Mouse (Mus musculus): ENCODE measurements around the gene Elp6. TPM values are rescaled to one million over a fixed set of nuclear protein-coding genes. Genes with fewer than 3 reads are reported as not detected.
A peak's percentile ranks its signal among the peaks of the same experiment; 100 is the strongest.

Gene Elp6
- polyA plus RNA-seq, 1 experiment from 2014 or later: 6.3 TPM

GRCm38 (mm10) chr9:110358341-110358740, 53.4 kb downstream of the Elp6 start:
- H3K36me3 ChIP-seq (ENCODE audit: control insufficient read depth, insufficient read depth): peaks cover 35% of the 10 kb centered on the region; the same call in 1 of the 2 replicates
- no peak for ATAC-seq
- no peak overlapping the region for H3K27ac ChIP-seq (ENCODE audit: low read depth, low read length)
- no peaks in the 10 kb centered on the region for H3K9me3 ChIP-seq (ENCODE audit: control insufficient read depth)
- H3K4me1 ChIP-seq (replicated peaks; ENCODE audit: control insufficient read depth, insufficient read depth, low read length): no peaks in the 10 kb centered on the region
- H3K9ac ChIP-seq (ENCODE audit: low read depth, low read length): no peak overlapping the region
- no peak for TF ChIP-seq CTCF (IDR thresholded peaks at IDR 0.05; ENCODE audit: low read depth)
- WGBS: 78% methylated on average over 2 of the region's 2 CpGs
- no peak overlapping the region for H3K4me2 ChIP-seq (replicated peaks; ENCODE audit: low read depth)
- no peaks in the 10 kb centered on the region for H3K27me3 ChIP-seq (replicated peaks; ENCODE audit: control insufficient read depth, insufficient read depth, low read length)
- H3K4me3 ChIP-seq (ENCODE audit: low read depth, low read length): no peak overlapping the region

GRCm38 (mm10) chr9:110361299-110361698, 56.3 kb downstream of the Elp6 start:
- 46% methylated on average over 12 of the region's 12 CpGs for WGBS

GRCm38 (mm10) chr9:110362337-110362736, 57.4 kb downstream of the Elp6 start:
- no peak overlapping the region for H3K4me2 ChIP-seq (replicated peaks; ENCODE audit: low read depth)
- no peaks in the 10 kb centered on the region for H3K9me3 ChIP-seq (ENCODE audit: control insufficient read depth)
- peak; percentile 41; the same call in 1 of the 2 replicates for ATAC-seq
- H3K9ac ChIP-seq (ENCODE audit: low read depth, low read length): no peak overlapping the region
- no peak overlapping the region for H3K4me3 ChIP-seq (ENCODE audit: low read depth, low read length)
- H3K36me3 ChIP-seq (ENCODE audit: control insufficient read depth, insufficient read depth): peaks cover 29% of the 10 kb centered on the region
- 59% methylated on average over 10 of the region's 10 CpGs for whole genome bisulfite sequencing
- TF ChIP-seq CTCF (IDR thresholded peaks at IDR 0.05; ENCODE audit: low read depth): no peak
- no peak overlapping the region for H3K27ac ChIP-seq (ENCODE audit: low read depth, low read length)
- no peaks in the 10 kb centered on the region for H3K4me1 ChIP-seq (replicated peaks; ENCODE audit: control insufficient read depth, insufficient read depth, low read length)
- H3K27me3 ChIP-seq (replicated peaks; ENCODE audit: control insufficient read depth, insufficient read depth, low read length): no peaks in the 10 kb centered on the region

More at GRCm38 (mm10) chr9:110361299-110361698, 56.3 kb downstream of the Elp6 start:
- H3K9ac ChIP-seq (ENCODE audit: low read depth, low read length): no peak overlapping the region
- H3K27me3 ChIP-seq (replicated peaks; ENCODE audit: control insufficient read depth, insufficient read depth, low read length): no peaks in the 10 kb centered on the region
- ATAC-seq: no peak
- H3K4me2 ChIP-seq (replicated peaks; ENCODE audit: low read depth): no peak overlapping the region
- H3K4me3 ChIP-seq (ENCODE audit: low read depth, low read length): no peak overlapping the region
- no peak for TF ChIP-seq CTCF (IDR thresholded peaks at IDR 0.05; ENCODE audit: low read depth)
- no peaks in the 10 kb centered on the region for H3K4me1 ChIP-seq (replicated peaks; ENCODE audit: control insufficient read depth, insufficient read depth, low read length)
- H3K36me3 ChIP-seq (ENCODE audit: control insufficient read depth, insufficient read depth): peaks cover 33% of the 10 kb centered on the region
- H3K9me3 ChIP-seq (ENCODE audit: control insufficient read depth): no peaks in the 10 kb centered on the region
- no peak overlapping the region for H3K27ac ChIP-seq (ENCODE audit: low read depth, low read length)

GRCm38 (mm10) chr9:110366746-110367145, 61.8 kb downstream of the Elp6 start:
- no peaks in the 10 kb centered on the region for H3K27me3 ChIP-seq (replicated peaks; ENCODE audit: control insufficient read depth, insufficient read depth, low read length)
- H3K9ac ChIP-seq (ENCODE audit: low read depth, low read length): no peak overlapping the region
- no peak overlapping the region for H3K4me3 ChIP-seq (ENCODE audit: low read depth, low read length)
- no peaks in the 10 kb centered on the region for H3K9me3 ChIP-seq (ENCODE audit: control insufficient read depth)
- no peak for TF ChIP-seq CTCF (IDR thresholded peaks at IDR 0.05; ENCODE audit: low read depth)
- peaks cover 29% of the 10 kb centered on the region for H3K36me3 ChIP-seq (ENCODE audit: control insufficient read depth, insufficient read depth)
- no peak for ATAC-seq
- H3K4me1 ChIP-seq (replicated peaks; ENCODE audit: control insufficient read depth, insufficient read depth, low read length): no peaks in the 10 kb centered on the region
- H3K4me2 ChIP-seq (replicated peaks; ENCODE audit: low read depth): no peak overlapping the region
- WGBS: 80% methylated on average over 5 of the region's 5 CpGs
- no peak overlapping the region for H3K27ac ChIP-seq (ENCODE audit: low read depth, low read length)

DNA sequence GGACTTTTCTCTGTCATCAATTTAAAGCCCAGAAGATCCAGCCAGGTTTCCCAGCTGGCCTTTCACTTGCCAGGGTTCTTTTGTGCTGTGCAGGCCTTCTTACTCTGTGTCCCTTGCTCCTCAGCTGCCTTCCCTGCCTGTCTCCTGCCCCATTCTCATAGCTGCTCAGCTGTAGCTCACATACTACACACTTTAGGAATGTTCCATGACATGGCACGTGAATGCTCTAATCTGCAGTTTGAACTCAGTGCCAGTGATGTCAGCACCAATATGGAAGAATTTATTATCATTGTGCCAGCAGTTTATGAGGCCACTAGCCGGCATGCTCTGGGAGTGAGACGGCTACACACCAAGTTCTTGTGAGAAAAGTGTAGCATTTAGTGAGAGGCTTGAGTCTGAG, 64.9 kb downstream of the Elp6 start:
- 81% methylated on average over 3 of the region's 3 CpGs for WGBS
- TF ChIP-seq CTCF (IDR thresholded peaks at IDR 0.05; ENCODE audit: low read depth): no peak
- no peak for ATAC-seq

More for the DNA sequence above, 64.9 kb downstream of the Elp6 start:
- H3K36me3 ChIP-seq (ENCODE audit: control insufficient read depth, insufficient read depth): peaks cover 27% of the 10 kb centered on the region
- H3K4me3 ChIP-seq (ENCODE audit: low read depth, low read length): no peak overlapping the region
- H3K9ac ChIP-seq (ENCODE audit: low read depth, low read length): no peak overlapping the region
- no peaks in the 10 kb centered on the region for H3K9me3 ChIP-seq (ENCODE audit: control insufficient read depth)
- H3K27me3 ChIP-seq (replicated peaks; ENCODE audit: control insufficient read depth, insufficient read depth, low read length): no peaks in the 10 kb centered on the region
- no peaks in the 10 kb centered on the region for H3K4me1 ChIP-seq (replicated peaks; ENCODE audit: control insufficient read depth, insufficient read depth, low read length)
- no peak overlapping the region for H3K27ac ChIP-seq (ENCODE audit: low read depth, low read length)
- no peak overlapping the region for H3K4me2 ChIP-seq (replicated peaks; ENCODE audit: low read depth)

Small RNAs within 50 kb of the gene (microRNA-seq; reads per million reads assigned to microRNA genes)
- 33.7 reads per million, percentile 33 among the genes with 10 or more reads in this experiment for gene Mir6236

Other genes with a start within 250 kb of the Elp6 start
- 21.6 and 23.3 TPM in 2 replicates for gene Smarcc1, start 187.5 kb upstream of the Elp6 start, polyA plus RNA-seq (2015; fragmentation: Nextera tagmentation; extraction: Ambion mirVana)
- gene Dhx30, start 187.3 kb upstream of the Elp6 start, polyA plus RNA-seq (2015; fragmentation: Nextera tagmentation; extraction: Ambion mirVana): 37.7 and 40.9 TPM in 2 replicates
- 2.9 and 3.2 TPM in 2 replicates for gene Cspg5, start 61.4 kb upstream of the Elp6 start, polyA plus RNA-seq (2015; fragmentation: Nextera tagmentation; extraction: Ambion mirVana)
- gene Scap, start 28.1 kb downstream of the Elp6 start, polyA plus RNA-seq (2015; fragmentation: Nextera tagmentation; extraction: Ambion mirVana): 14.9 and 15.7 TPM in 2 replicates
- gene Ptpn23, start 103.0 kb downstream of the Elp6 start, polyA plus RNA-seq (2015; fragmentation: Nextera tagmentation; extraction: Ambion mirVana): 10.0 and 10.8 TPM in 2 replicates
- 1.9 and 2.1 TPM in 2 replicates for gene Ngp, start 114.6 kb downstream of the Elp6 start, polyA plus RNA-seq (2015; fragmentation: Nextera tagmentation; extraction: Ambion mirVana)
- 5.2 and 5.5 TPM in 2 replicates for gene Klhl18, start 171.5 kb downstream of the Elp6 start, polyA plus RNA-seq (2015; fragmentation: Nextera tagmentation; extraction: Ambion mirVana)
- 0.17 and 0.43 TPM in 2 replicates for gene Kif9, start 171.8 kb downstream of the Elp6 start, polyA plus RNA-seq (2015; fragmentation: Nextera tagmentation; extraction: Ambion mirVana)
- gene Setd2, start 227.4 kb downstream of the Elp6 start, polyA plus RNA-seq (2015; fragmentation: Nextera tagmentation; extraction: Ambion mirVana): 12.4 and 15.7 TPM in 2 replicates